Mouse (Mus musculus) myocyte (in vitro differentiated cells): Measurements from ENCODE around the gene Auts2. TPM values are rescaled to one million over a fixed set of nuclear protein-coding genes. Genes with fewer than 3 reads are reported as not detected.

Source experiments
- H3K27me3 ChIP-seq: one replicate; pipeline ENCODE4 v1.6.1; 2011; ENCODE audit not compliant: control insufficient read depth, insufficient read depth, insufficient read length
- H3K36me3 ChIP-seq: one replicate; pipeline ENCODE4 v1.6.1; 2011; ENCODE audit not compliant: control insufficient read depth, insufficient read depth
- H3K4me2 ChIP-seq: one replicate; pipeline ENCODE4 v1.6.1; 2011; ENCODE audit warnings: low read depth, control low read depth
- H3K4me3 ChIP-seq: one replicate; pipeline ENCODE4 v1.5.1; 2011; ENCODE audit warnings: mild to moderate bottlenecking, control low read depth, moderate library complexity
- H3K79me2 ChIP-seq: one replicate; pipeline ENCODE4 v1.6.1; 2011; ENCODE audit not compliant: control insufficient read depth, insufficient read depth
- H3ac ChIP-seq: one replicate; pipeline ENCODE4 v1.6.1; 2011; ENCODE audit not compliant: control insufficient read depth, insufficient read length
- CEBPB ChIP-seq: IDR thresholded peaks from 2 replicates; pipeline ENCODE4 v1.6.1; 2011; ENCODE audit warnings: mild to moderate bottlenecking, moderate library complexity; ENCODE audit not compliant: poor library complexity, insufficient read depth, severe bottlenecking
- E2F4 ChIP-seq: IDR thresholded peaks from one replicate; pipeline ENCODE4 v1.6.1; 2011; ENCODE audit warnings: mild to moderate bottlenecking, control low read depth, moderate library complexity; ENCODE audit not compliant: insufficient read depth
- MAX ChIP-seq: IDR thresholded peaks from one replicate; pipeline ENCODE4 v1.6.1; 2011; ENCODE audit warnings: low read depth, mild to moderate bottlenecking, control low read depth
- MYOD1 ChIP-seq, 3 experiments: IDR thresholded peaks; one replicate each; pipeline ENCODE4 v1.6.1; 2011; ENCODE audit warnings: control low read depth in 2 of 3, low read depth in 2 of 3, mild to moderate bottlenecking in 2 of 3, moderate library complexity in 1 of 3; ENCODE audit not compliant: insufficient read length in 2 of 3, control insufficient read depth in 1 of 3
- MYOG ChIP-seq, 3 experiments: IDR thresholded peaks; one replicate each; pipeline ENCODE4 v1.6.1; 2011; ENCODE audit warnings: control low read depth in 2 of 3, low read depth in 2 of 3, mild to moderate bottlenecking in 2 of 3; ENCODE audit not compliant: insufficient read length in 2 of 3, control insufficient read depth in 1 of 3, insufficient read depth in 1 of 3
- POLR2A ChIP-seq: IDR thresholded peaks from one replicate; pipeline ENCODE4 v1.6.1; 2011; ENCODE audit warnings: low read depth, mild to moderate bottlenecking, control low read depth, moderate library complexity; ENCODE audit not compliant: insufficient read length
- POLR2AphosphoS2 ChIP-seq: IDR thresholded peaks from one replicate; pipeline ENCODE4 v1.6.1; 2011; ENCODE audit warnings: low read depth, control low read depth; ENCODE audit not compliant: insufficient read length
- REST ChIP-seq: IDR thresholded peaks from one replicate; pipeline ENCODE4 v1.6.1; 2011; ENCODE audit warnings: mild to moderate bottlenecking, control low read depth, moderate library complexity; ENCODE audit not compliant: insufficient read depth, insufficient read length
- SRF ChIP-seq: IDR thresholded peaks from one replicate; pipeline ENCODE4 v1.6.1; 2011; ENCODE audit warnings: low read depth; ENCODE audit not compliant: control insufficient read depth, insufficient read length
- TCF12 ChIP-seq: IDR thresholded peaks from one replicate; pipeline ENCODE4 v1.6.1; 2011; ENCODE audit warnings: mild to moderate bottlenecking, control low read depth; ENCODE audit not compliant: poor library complexity, insufficient read depth, severe bottlenecking
- TCF3 ChIP-seq: IDR thresholded peaks from one replicate; pipeline ENCODE4 v1.6.1; 2011; ENCODE audit warnings: low read depth, control low read depth; ENCODE audit not compliant: insufficient read length
- USF1 ChIP-seq: IDR thresholded peaks from one replicate; pipeline ENCODE4 v1.6.1; 2011; ENCODE audit warnings: low read depth, mild to moderate bottlenecking, control low read depth, moderate library complexity
- polyA plus RNA-seq: library from polyadenylated mRNA; unstranded; fragments of >200 nt; fragmentation: generic; extraction: Trizol; gene quantifications from one replicate; pipeline ENCODE4 v1.2.1, GENCODE M21; 2012; ENCODE audit warnings: missing spikeins

Gene Auts2
- polyA plus RNA-seq, 1 experiment = 8.0 TPM

DNA sequence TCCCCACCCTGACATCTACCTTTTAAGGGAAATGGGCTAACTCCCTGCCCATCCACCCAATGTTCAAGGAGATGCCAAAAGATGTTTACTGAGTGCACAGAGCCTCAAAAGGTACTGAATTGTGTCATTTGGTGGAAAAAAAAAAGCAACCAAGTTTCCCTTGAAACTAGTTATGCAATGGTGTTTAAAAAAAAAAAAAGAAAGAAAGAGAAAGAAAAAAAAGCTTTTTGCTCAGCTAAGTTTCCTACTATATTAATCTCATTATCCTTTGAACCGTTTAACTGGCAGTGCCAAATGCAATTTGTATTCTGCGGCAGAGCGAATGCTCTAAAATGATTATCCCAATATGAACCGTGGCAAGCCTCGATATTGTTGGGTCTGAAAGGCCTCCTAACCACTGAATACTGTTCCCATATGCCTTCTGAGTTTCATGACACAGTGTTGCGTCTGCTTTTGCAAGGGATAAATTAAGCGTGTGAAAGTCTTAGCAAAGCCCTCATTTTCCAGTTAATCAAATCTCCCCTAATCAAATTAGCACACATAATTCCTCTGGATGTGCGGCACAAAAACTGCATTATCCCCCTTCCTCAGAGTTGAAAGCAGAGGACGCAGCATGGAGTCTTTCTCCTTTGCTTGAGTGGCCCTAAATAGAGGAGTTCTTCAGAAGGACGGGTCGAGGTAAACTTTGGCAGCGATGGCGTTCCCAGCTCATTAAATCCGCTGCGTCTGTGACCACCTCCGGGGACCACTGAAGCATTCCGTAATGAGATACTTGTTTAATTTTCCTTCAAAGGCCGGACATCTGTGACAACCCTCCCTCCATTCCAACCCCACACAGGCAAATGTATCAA lies 897.6 kb downstream of the Auts2 start:
- H3K4me3 ChIP-seq = no peak overlapping the region
- no peaks in the 10 kb centered on the region for H3K36me3 ChIP-seq
- H3ac ChIP-seq = no peak overlapping the region
- no peaks in the 10 kb centered on the region for H3K27me3 ChIP-seq
- TF ChIP-seq TCF12 (no peak), POLR2A (no peak), POLR2AphosphoS2 (no peak), CEBPB (no peak), REST (no peak), TCF3 (no peak), USF1 (no peak), MYOG (IDR thresholded peaks at IDR 0.05; ENCODE audit: control insufficient read depth in 1 of 3, insufficient read depth in 1 of 3, insufficient read length in 2 of 3, low read depth in 2 of 3) (no peak), MAX (no peak), SRF (no peak), E2F4 (no peak), MYOD1 (IDR thresholded peaks at IDR 0.05; ENCODE audit: control insufficient read depth in 1 of 3, insufficient read length in 2 of 3, low read depth in 2 of 3) (no peak)
- H3K4me2 ChIP-seq = no peak overlapping the region
- H3K79me2 ChIP-seq = no peaks in the 10 kb centered on the region

DNA sequence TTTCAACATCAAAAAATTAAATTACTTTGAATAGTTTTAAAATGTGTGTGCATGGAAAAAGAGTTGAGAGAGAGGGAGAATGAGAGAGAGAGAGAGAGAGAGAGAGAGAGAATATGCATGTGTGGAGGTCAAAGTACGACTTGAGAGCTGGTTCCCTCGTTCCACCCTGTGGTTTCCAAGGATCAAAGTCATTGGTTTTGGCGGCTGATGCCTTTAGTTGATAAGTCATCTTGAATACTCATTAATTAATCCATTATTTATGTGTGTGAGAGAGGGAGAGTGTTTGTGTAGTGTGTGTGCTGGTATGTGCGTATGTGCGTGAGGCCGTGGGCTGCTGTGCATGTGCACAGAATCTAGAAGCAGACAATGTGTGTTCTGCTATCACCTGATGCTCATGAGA lies 898.8 kb downstream of the Auts2 start:
- TF ChIP-seq TCF12 (no peak), CEBPB (no peak), POLR2A (no peak), MYOD1 (IDR thresholded peaks at IDR 0.05; ENCODE audit: control insufficient read depth in 1 of 3, insufficient read length in 2 of 3, low read depth in 2 of 3) (no peak), USF1 (no peak), MAX (no peak), E2F4 (no peak), TCF3 (no peak), REST (no peak)
- Histone ChIP-seq H3K36me3 (no peaks in the 10 kb centered on the region), H3K27me3 (no peaks in the 10 kb centered on the region), H3K79me2 (no peaks in the 10 kb centered on the region), H3ac (no peak overlapping the region), H3K4me2 (no peak overlapping the region), H3K4me3 (no peak overlapping the region)

DNA sequence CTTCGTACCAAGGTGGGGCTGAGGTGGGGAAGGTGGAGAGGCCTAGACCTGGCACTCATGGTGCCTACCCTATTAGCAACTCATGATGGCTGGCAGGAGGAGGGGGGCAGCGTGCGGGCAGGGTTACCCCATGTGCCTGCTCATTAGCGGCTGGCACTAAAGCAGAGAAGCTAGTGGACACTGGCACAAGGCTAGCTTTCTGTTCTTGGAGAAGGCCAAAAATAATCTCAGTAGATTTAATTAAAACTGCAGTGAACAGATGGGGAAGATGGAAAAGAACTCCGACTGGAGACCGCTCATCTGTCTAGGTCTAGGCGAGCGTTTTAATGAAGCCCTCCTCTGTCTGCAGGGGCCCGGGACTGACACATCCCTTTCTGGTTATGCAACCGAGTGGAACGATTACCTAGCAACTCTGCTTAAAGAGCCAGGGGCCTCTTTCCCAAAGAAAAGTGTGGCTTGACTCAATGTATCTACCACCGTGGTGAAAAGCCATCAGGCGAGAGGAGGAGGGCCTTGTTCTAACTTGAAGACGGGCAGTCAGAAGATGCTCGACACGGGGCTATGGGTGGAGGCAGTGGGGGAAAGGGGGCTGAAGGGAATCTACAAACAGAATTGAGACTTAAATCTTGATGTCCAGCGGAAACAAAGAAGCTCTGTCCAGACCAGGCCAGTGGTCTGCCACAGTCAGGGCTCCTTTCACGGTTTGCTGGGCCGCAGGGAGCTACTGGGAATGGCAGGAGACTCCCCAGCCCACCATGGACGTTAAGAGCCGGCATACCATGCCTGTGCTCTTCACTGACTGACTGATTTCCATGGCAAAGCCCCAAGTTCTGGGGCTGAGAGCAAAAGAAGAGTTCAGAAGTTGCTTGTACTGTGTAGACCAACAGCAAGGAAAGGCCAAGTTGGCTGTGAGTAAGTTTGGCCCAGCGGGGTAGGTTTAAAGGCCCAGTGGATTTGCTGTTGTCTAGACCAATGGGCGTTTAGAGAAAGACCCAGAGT lies 899.7 kb downstream of the Auts2 start:
- Histone ChIP-seq H3K27me3 (no peaks in the 10 kb centered on the region), H3ac (no peak overlapping the region), H3K4me2 (no peak overlapping the region), H3K4me3 (no peak overlapping the region), H3K79me2 (no peaks in the 10 kb centered on the region), H3K36me3 (no peaks in the 10 kb centered on the region)
- TF ChIP-seq SRF (no peak), CEBPB (no peak), E2F4 (no peak), REST (no peak), POLR2AphosphoS2 (no peak), MYOD1 (IDR thresholded peaks at IDR 0.05; ENCODE audit: control insufficient read depth in 1 of 3, insufficient read length in 2 of 3, low read depth in 2 of 3) (no peak)

DNA sequence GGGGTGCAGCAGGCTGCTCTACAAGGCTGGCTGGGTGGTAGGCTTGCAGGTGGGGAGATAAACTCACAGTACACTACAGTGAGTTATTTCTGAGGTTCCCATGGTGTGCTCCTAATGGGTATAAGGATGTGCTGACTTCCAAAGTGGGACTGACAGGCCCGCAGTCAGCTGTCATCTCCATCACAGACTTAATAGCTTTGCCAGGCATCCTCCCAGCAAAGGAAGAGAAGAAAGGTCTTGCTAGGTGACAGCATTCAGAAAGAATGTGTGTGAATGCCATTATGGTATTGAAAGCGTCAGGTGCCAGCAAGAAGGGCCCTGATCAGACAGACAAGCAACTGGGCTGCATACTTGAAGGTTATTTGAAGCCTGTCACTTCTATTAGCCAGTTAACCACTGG lies 900.4 kb downstream of the Auts2 start:
- no peak for TF ChIP-seq E2F4
- no peak for TF ChIP-seq MAX
- TF ChIP-seq USF1 = no peak
- no peak for TF ChIP-seq REST
- no peak for TF ChIP-seq TCF3
- TF ChIP-seq CEBPB = no peak
- TF ChIP-seq SRF = no peak
- no peak for TF ChIP-seq POLR2AphosphoS2
- no peak for TF ChIP-seq POLR2A
- TF ChIP-seq MYOG (IDR thresholded peaks at IDR 0.05; ENCODE audit: control insufficient read depth in 1 of 3, insufficient read depth in 1 of 3, insufficient read length in 2 of 3, low read depth in 2 of 3) = peak in 2 of 3 experiments; percentile 5 to 45
- peak; percentile 48 to 80 (median 79) for TF ChIP-seq MYOD1 (IDR thresholded peaks at IDR 0.05; ENCODE audit: control insufficient read depth in 1 of 3, insufficient read length in 2 of 3, low read depth in 2 of 3)
- peak; percentile 12 for TF ChIP-seq TCF12
- no peaks in the 10 kb centered on the region for H3K27me3 ChIP-seq
- no peaks in the 10 kb centered on the region for H3K36me3 ChIP-seq
- no peak overlapping the region for H3K4me3 ChIP-seq
- no peaks in the 10 kb centered on the region for H3K79me2 ChIP-seq
- no peak overlapping the region for H3ac ChIP-seq
- no peak overlapping the region for H3K4me2 ChIP-seq
